Mouse (Mus musculus) CD8-positive naive resting alpha-beta T cell, adult 2 months (primary cell): ENCODE measurements around the gene Prss1.
"Not testable (repeated sequence)": the region's sequence is repeated elsewhere in the genome, so short reads cannot be mapped to it uniquely, and the experiment has no call there.

Experiments used
- DNase-seq, 2 experiments: peaks; one replicate each; pipeline ENCODE4 v3.0.0; 2022; ENCODE audit warnings: low read depth in 2 of 2, low spot score in 2 of 2

The Prss1 gene

DNA sequence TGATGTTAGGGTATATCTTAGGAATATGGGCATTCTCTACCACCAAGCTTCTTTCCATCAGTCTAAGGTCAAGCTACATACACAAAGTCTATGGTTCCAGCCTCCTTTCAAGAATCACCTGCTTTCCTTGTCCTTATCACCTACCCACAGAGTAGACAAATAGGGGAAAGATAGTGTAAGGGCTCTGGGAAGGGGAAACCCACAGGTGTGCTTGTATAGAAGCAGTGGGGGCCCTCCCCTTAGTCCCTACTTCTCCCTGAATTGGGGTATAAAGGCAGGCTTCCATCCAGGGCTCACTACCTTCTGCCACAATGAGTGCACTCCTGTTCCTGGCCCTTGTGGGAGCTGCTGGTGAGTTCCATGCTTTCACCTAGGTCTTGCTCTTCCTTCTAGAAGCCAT, at the start of gene Prss1:
Gene Prss1 (plus strand): TSS at position 301 of the 400 bp plus-strand sequence.
- DNase-seq = not testable (repeated sequence)

DNA sequence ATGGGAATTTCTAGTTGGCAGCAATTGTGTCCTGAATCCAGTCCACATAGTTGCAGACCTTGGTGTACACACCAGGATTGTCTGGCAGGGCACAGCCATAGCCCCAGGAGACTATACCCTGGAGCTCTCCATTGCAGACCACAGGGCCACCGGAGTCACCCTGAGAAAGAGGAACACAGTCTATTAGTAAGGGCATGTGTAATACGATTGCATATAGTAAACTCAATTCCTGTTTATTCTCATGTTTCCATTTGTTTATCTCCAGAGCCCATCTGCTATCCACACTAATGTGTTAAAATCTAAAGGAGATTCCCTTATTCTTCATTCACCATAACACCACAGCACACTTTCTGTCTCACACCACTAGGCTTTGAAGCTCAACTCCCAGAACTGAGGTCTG, 16.5 kb upstream of the Prss1 start:
- not testable (repeated sequence) for DNase-seq

DNA sequence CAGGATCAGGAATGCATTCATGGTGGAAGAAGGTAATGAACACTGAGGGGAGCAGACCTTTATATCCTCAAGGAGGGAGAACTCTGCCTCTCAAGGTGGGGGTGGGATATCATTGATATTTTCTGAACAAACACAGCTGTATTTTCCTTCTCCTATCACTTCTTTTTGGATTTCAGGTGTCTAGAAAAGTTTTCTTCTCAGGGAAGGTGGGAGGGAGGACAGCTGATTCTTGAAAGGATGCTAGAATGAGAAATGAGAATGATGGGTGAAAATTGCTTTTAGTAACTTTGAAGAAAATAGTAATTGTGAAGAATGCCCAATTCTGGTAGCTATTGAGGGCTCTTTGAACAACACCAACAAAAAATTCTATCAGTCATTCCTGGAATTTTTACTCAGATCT, 12.7 kb upstream of the Prss1 start, which contains the start of gene Gm10334:
Gene Gm10334 (minus strand): TSS at position 101 of the 400 bp plus-strand sequence.
- DNase-seq = not testable (repeated sequence)

DNA sequence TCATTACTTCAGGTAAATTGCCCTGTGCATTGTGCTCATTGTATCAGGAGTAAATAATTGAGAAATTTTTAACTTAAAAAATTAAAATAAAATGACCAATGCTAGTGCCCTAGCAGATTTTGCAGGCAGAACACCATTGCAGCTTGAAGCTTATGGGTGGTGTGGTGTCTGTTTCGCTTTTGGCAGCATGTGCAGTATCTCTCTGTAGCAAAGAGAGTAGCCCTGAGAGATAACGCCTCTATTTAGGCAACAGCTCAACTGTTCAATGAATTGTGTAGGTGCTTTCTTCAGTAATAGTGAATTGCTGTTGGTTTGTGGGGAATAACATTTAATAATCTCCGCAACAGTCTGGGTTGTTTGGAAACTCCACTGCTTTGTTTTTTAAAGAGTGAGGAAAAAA, 40.6 kb downstream of the Prss1 start:
- no peak for DNase-seq

DNA sequence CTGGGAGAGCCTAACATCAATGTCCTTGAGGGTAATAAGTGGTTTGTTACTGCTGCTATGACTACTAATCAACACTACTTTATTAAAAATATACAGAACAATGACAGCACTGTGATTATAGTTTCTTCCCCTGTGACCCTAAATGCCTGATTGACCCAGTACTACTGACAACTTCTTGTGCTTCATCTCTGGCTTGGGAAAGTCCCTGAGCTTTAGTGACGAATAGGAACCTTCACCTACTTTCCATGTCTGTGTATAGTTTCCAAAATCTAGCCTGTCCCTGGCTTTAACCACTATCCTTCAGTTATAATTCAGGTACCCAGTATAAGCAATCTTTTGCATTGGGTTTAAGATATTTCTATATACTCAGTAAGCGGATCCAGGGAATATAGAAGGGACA, 46.2 kb downstream of the Prss1 start:
- DNase-seq = no peak

DNA sequence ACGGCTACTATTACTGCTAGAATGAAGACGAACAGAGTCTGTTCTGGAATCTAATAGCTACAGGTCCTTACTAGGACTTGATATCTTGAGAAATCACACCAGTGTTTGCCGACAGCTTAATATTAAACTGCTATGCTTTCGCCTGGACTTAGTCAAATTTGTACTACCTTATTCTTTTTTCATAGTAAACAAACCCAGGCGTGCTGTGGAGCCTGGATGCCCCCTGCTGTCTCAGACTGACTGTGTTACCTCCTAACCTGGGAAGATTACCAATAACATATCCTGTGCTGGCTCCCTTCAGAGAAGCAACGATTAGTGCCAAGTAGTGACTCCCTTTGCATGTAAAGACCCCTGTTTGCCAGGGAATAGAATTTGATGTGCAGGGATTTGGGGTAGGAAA, 46.6 kb downstream of the Prss1 start:
- peak in 1 of 2 experiments; percentile 0 for DNase-seq
